Mouse (Mus musculus): ENCODE data around the gene Iffo2. TPM values are rescaled to one million over a fixed set of nuclear protein-coding genes. Genes with fewer than 3 reads are reported as not detected.

Gene Iffo2
- total and polyA plus RNA-seq, 3 experiments: 1.3 to 2.7 TPM; not detected in 1

DNA sequence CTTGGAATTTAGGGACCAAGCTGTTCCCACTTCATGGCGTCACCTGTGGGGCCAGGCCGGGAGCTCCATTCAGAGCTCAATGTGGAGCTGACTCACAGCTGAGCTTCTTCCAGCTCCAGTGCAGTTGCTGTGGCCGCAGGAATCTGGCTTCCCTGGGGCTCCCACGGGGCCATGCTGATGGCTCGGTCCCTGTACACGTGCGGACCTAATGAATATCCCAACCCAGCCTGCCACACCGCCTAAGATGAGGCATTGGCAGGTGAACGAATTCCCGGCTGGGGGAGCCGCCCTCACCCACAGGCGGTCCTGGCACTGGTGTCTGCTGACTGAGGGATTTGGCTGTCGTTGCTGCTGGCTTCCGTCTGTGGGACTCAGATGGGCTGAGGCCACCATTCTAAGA lies 29.5 kb upstream of the Iffo2 start:
- TF ChIP-seq POLR2A (IDR thresholded peaks at IDR 0.05; ENCODE audit: control insufficient read depth in 1 of 2, insufficient read depth in 1 of 2, low read depth in 1 of 2, low read length in 2 of 2, poor library complexity in 1 of 2) (no peak), HCFC1 (IDR thresholded peaks at IDR 0.05; ENCODE audit: low read depth, low read length) (no peak), MAZ (IDR thresholded peaks at IDR 0.05; ENCODE audit: low read depth, low read length) (no peak), JUND (IDR thresholded peaks at IDR 0.05; ENCODE audit: low read depth, low read length) (no peak), MXI1 (IDR thresholded peaks at IDR 0.05; ENCODE audit: low read depth, low read length) (no peak), ETS1 (IDR thresholded peaks at IDR 0.05; ENCODE audit: low read depth, low read length) (no peak), ZKSCAN1 (IDR thresholded peaks at IDR 0.05; ENCODE audit: low read depth, low read length) (no peak), BHLHE40 (IDR thresholded peaks at IDR 0.05; ENCODE audit: borderline replicate concordance, low read depth, low read length) (no peak), CTCF (IDR thresholded peaks at IDR 0.05 in 2 of 3, conservative IDR thresholded peaks at IDR 0.05 in 1 of 3; ENCODE audit: control insufficient read depth in 1 of 3, insufficient read depth in 1 of 3, low read depth in 2 of 3, low read length in 3 of 3, poor library complexity in 1 of 3, severe bottlenecking in 1 of 3) (no peak), KAT2A (conservative IDR thresholded peaks at IDR 0.05; ENCODE audit: low read depth, low read length) (no peak), ZC3H11A (IDR thresholded peaks at IDR 0.05; ENCODE audit: low read depth, low read length) (no peak), MAFK (IDR thresholded peaks at IDR 0.05; ENCODE audit: borderline replicate concordance, low read depth, low read length) (no peak), CHD2 (IDR thresholded peaks at IDR 0.05; ENCODE audit: low read length) (no peak), RAD21 (IDR thresholded peaks at IDR 0.05; ENCODE audit: low read depth, low read length) (no peak), TBP (IDR thresholded peaks at IDR 0.05; ENCODE audit: low read depth, low read length) (no peak), POLR2AphosphoS5 (IDR thresholded peaks at IDR 0.05; ENCODE audit: borderline replicate concordance, low read depth, low read length) (no peak), EP300 (IDR thresholded peaks at IDR 0.05; ENCODE audit: low read depth in 1 of 2, low read length in 2 of 2) (no peak)
- Histone ChIP-seq H3K36me3 (ENCODE audit: control insufficient read depth in 1 of 2, insufficient read depth in 2 of 2, low read length in 2 of 2) (no peaks in the 10 kb centered on the region), H3K27me3 (ENCODE audit: control insufficient read depth in 1 of 2, insufficient read depth in 2 of 2, low read length in 2 of 2) (no peaks in the 10 kb centered on the region), H3K79me2 (ENCODE audit: control insufficient read depth, insufficient read depth, low read length, poor library complexity) (no peaks in the 10 kb centered on the region), H3K27ac (ENCODE audit: control insufficient read depth, low read depth, low read length) (no peak overlapping the region), H3K9me3 (replicated peaks; ENCODE audit: insufficient read depth, low read length) (no peaks in the 10 kb centered on the region), H3K4me1 (ENCODE audit: control insufficient read depth in 1 of 2, insufficient read depth in 2 of 2, low read length in 2 of 2) (0 out of 4 replicates have a peak, but pooled peaks cover 0 to 2% of the 10 kb centered on the region in 2 experiments), H3K4me3 (ENCODE audit: control insufficient read depth in 1 of 2, insufficient read depth in 1 of 2, low read depth in 2 of 2, low read length in 2 of 2) (no peak overlapping the region), H3K9ac (ENCODE audit: control insufficient read depth, low read depth, low read length, poor library complexity, severe bottlenecking) (no peak overlapping the region)
- DNase-seq (ENCODE audit: low read depth, low spot score): no peak

DNA sequence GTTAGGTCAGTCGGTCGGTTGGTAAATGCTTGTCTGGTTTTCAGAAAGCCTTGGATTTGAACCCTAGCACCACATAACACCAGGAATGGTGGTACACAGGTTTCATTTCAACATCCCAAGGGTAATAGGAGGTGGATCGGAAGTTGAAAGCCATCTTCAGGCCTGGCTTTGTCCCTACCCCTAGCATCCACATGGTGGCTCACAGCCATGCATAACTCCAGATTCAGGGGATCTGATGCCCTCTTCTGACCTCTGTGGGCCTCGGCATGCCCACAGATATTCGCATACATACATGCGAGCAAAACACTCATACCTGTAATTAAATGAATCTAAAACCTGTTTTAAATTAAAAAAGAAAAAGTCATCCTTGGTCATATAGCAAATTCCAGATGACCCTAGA lies 28.6 kb upstream of the Iffo2 start:
- H3K4me3 ChIP-seq (ENCODE audit: control insufficient read depth in 1 of 2, insufficient read depth in 1 of 2, low read depth in 2 of 2, low read length in 2 of 2): no peak overlapping the region
- H3K36me3 ChIP-seq (ENCODE audit: control insufficient read depth in 1 of 2, insufficient read depth in 2 of 2, low read length in 2 of 2): no peaks in the 10 kb centered on the region

More for the DNA sequence above, 28.6 kb upstream of the Iffo2 start:
- DNase-seq (ENCODE audit: low read depth, low spot score): no peak
- Histone ChIP-seq H3K4me1 (ENCODE audit: control insufficient read depth in 1 of 2, insufficient read depth in 2 of 2, low read length in 2 of 2) (0 out of 4 replicates have a peak, but pooled peaks cover 0 to 2% of the 10 kb centered on the region in 2 experiments), H3K79me2 (ENCODE audit: control insufficient read depth, insufficient read depth, low read length, poor library complexity) (no peaks in the 10 kb centered on the region), H3K27ac (ENCODE audit: control insufficient read depth, low read depth, low read length) (no peak overlapping the region), H3K9ac (ENCODE audit: control insufficient read depth, low read depth, low read length, poor library complexity, severe bottlenecking) (no peak overlapping the region), H3K27me3 (ENCODE audit: control insufficient read depth in 1 of 2, insufficient read depth in 2 of 2, low read length in 2 of 2) (no peaks in the 10 kb centered on the region), H3K9me3 (replicated peaks; ENCODE audit: insufficient read depth, low read length) (no peaks in the 10 kb centered on the region)
- TF ChIP-seq RAD21 (IDR thresholded peaks at IDR 0.05; ENCODE audit: low read depth, low read length) (no peak), USF2 (IDR thresholded peaks at IDR 0.05; ENCODE audit: borderline replicate concordance in 1 of 2, insufficient read depth in 1 of 2, low read depth in 1 of 2, low read length in 2 of 2) (no peak)
